Mouse (Mus musculus): ENCODE results near the gene Ppp1r14a. TPM values are rescaled to one million over a fixed set of nuclear protein-coding genes. Genes with fewer than 3 reads are reported as not detected.

Gene Ppp1r14a
- polyA plus RNA-seq, 1 experiment from 2014 or later = 8.0 TPM

DNA sequence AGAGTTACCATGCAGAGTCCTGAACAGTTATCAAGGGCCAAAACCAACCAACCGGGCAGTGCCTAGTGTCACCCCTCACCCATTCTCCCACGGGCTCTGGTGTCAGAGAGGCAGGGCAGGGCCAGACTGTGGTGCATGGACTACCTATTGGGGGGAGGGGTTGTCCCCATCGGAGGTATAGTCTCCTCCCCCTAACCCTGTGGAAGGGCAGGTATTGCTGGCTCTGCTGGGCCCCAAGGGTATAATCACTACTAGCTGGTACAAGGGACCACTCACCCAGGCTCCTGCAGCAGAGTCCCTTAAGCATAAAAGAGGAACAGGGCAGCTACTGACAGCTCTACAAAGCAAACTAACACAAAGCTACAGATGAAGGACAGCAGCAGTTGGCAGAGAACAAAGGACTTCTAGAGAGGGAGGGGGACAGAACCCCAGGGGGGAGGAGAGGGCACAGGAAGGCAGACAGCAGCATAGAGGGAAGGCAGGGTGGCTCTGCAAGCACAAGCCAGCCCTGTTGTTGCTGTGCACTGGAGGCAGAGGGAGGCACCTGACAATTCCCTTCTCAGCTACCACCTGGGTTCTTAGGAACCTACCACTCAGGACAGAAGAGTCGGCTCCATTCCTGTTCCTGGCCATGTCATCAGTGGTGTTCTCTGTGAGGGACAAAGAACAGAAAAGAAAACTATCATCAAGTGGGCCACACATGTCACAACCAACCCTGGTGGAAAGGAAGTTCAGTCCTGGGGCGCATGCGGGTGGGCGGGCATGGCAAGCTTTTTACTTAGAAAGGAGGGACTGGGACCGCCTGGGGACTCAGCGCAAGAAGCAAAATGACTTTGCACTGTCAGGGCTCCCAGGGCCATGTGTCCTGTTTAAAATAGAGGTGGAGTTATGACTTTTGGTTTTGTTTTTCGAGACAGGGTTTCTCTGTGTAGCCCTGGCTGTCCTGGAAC, 29.1 kb upstream of the Ppp1r14a start:
- H3K4me3 ChIP-seq (replicated peaks) = no peak overlapping the region
- H3K27ac ChIP-seq = peak overlapping the region; percentile 47
- no peak overlapping the region for H3K4me2 ChIP-seq
- H3K9ac ChIP-seq (replicated peaks) = peak overlapping the region; percentile 37; the same call in 1 of the 2 replicates
- H3K9me3 ChIP-seq = no peaks in the 10 kb centered on the region
- peaks cover 15% of the 10 kb centered on the region for H3K4me1 ChIP-seq (replicated peaks)
- H3K27me3 ChIP-seq = no peaks in the 10 kb centered on the region
- ATAC-seq (ENCODE audit: insufficient number of reproducible peaks, insufficient read depth, low FRiP score, low TSS enrichment, low read depth) = 0 out of 2 replicates have a peak, but pooled peaks have one; percentile 24
- peaks cover 35% of the 10 kb centered on the region for H3K36me3 ChIP-seq
- WGBS = 72% methylated on average over 10 of the region's 10 CpGs

DNA sequence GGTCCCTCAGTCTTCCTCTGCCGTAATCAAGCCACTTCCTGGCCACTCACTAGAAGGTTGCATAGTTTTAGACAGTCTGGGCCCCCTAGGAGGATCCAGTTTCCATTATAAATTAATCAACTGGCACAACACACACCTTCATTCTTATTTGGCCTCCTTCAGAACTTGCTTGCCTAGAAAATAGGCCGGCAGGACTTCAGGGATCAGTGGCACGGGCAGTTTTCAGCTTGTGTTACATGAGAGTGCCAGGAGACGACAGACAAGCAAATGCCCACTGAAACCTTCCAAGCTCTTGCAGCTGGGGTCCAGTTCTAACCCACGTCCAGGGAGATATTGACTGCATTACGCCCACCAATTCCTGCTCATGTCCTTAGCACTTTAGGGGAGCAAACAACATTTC, 27.0 kb upstream of the Ppp1r14a start:
- 65% methylated on average over 6 of the region's 6 CpGs for WGBS
- ATAC-seq (ENCODE audit: insufficient number of reproducible peaks, insufficient read depth, low FRiP score, low TSS enrichment, low read depth) = no peak
- no peak overlapping the region for H3K4me2 ChIP-seq
- no peaks in the 10 kb centered on the region for H3K9me3 ChIP-seq
- peaks cover 18% of the 10 kb centered on the region for H3K36me3 ChIP-seq
- H3K4me3 ChIP-seq (replicated peaks) = no peak overlapping the region
- H3K4me1 ChIP-seq (replicated peaks) = peaks cover 19% of the 10 kb centered on the region
- H3K27ac ChIP-seq = no peak overlapping the region
- H3K27me3 ChIP-seq = no peaks in the 10 kb centered on the region
- H3K9ac ChIP-seq (replicated peaks) = no peak overlapping the region

DNA sequence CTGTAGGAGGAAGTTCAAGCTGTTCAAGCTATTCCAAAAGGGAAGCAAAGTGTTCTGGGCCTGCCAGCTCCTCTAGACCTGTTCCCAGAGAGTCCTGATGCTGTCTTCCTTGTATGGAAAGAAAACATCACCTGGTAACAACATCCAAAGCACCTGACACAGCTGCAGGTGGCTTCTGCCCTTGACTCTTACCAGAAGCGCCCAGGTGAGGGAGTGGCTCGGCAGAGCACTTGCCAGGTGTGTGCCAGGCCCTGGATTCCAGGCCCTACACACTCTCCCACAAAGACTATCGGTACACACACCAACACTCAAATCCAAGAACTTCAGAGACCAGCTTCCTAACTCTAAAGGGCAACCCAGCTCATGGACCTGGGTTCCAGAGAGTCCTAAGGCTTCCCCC, 25.3 kb upstream of the Ppp1r14a start:
- ATAC-seq (ENCODE audit: insufficient number of reproducible peaks, insufficient read depth, low FRiP score, low TSS enrichment, low read depth) = no peak
- H3K9me3 ChIP-seq = no peaks in the 10 kb centered on the region
- H3K4me1 ChIP-seq (replicated peaks) = peaks cover 19% of the 10 kb centered on the region
- no peak overlapping the region for H3K9ac ChIP-seq (replicated peaks)
- no peak overlapping the region for H3K4me2 ChIP-seq
- WGBS = 85% methylated on average over 3 of the region's 3 CpGs
- H3K27ac ChIP-seq = no peak overlapping the region
- no peaks in the 10 kb centered on the region for H3K27me3 ChIP-seq
- no peak overlapping the region for H3K4me3 ChIP-seq (replicated peaks)
- peaks cover 5% of the 10 kb centered on the region for H3K36me3 ChIP-seq

DNA sequence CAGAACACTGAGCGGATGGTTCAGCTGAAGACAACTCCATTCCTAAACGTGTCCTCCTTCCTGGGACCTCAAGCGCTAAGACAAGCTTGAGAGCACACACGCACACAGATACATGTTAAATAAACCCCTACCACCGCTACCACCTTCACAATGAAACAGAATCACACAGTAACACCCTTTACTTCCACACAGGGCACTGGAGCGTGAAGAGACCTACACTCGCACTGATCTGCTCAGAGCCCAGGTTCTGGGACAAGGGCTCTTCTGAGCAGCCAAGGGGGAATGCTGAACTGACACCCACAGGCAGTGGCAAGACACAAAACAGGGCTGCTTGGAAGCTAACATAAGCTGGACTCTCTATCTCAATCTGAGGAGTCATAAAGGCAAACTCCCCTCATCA, 23.5 kb upstream of the Ppp1r14a start:
- Histone ChIP-seq H3K27ac (no peak overlapping the region), H3K9ac (replicated peaks) (no peak overlapping the region), H3K36me3 (no peaks in the 10 kb centered on the region), H3K4me2 (no peak overlapping the region), H3K27me3 (no peaks in the 10 kb centered on the region), H3K9me3 (no peaks in the 10 kb centered on the region), H3K4me3 (replicated peaks) (no peak overlapping the region), H3K4me1 (replicated peaks) (peaks cover 4% of the 10 kb centered on the region; the same call in 1 of the 2 replicates)
- WGBS = 86% methylated on average over 7 of the region's 7 CpGs
- no peak for ATAC-seq (ENCODE audit: insufficient number of reproducible peaks, insufficient read depth, low FRiP score, low TSS enrichment, low read depth)

DNA sequence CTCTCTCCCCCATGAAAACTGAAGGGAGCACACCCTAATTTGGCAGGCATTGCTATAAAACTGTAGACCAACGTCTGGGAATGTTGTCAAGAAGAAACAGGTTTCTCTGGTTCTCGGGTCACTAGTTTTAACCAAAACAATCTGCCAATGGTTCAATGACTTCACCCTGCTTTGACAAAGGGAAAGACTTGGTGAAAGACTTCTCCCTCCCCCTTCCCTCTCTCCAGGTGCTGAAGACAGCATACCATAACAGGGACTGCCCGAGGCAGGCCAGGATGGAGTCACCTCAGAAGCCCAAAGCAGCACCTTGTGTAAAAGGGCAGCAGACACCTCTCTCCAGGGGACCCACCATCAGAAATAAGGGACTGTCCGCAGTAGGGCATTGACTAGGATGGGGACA, 22.2 kb upstream of the Ppp1r14a start:
- Histone ChIP-seq H3K9me3 (no peaks in the 10 kb centered on the region), H3K4me1 (replicated peaks) (peaks cover 4% of the 10 kb centered on the region; the same call in 1 of the 2 replicates), H3K27me3 (no peaks in the 10 kb centered on the region), H3K36me3 (no peaks in the 10 kb centered on the region), H3K4me2 (no peak overlapping the region), H3K27ac (no peak overlapping the region), H3K9ac (replicated peaks) (no peak overlapping the region), H3K4me3 (replicated peaks) (no peak overlapping the region)
- WGBS = 38% methylated on average over 4 of the region's 4 CpGs
- ATAC-seq (ENCODE audit: insufficient number of reproducible peaks, insufficient read depth, low FRiP score, low TSS enrichment, low read depth) = no peak

DNA sequence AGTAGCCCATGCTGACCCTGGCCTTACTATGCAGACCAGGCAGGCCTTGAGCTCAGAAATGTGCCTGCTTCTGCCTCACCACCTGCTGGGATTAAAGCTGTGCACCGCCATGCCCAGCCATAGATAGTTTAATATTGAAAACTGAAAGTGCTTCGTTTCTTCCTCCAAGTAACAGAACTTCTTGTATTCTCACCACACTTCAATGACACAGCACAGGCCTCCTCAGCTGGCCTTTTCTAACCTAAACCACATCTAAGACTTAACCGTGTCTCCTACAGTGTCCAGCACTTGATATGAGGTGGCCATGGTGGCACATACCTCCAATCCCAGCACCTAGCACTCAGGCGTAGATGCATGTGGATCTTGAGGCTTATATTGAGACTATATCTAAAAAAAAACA, 18.7 kb upstream of the Ppp1r14a start:
- Histone ChIP-seq H3K9me3 (no peaks in the 10 kb centered on the region), H3K4me3 (replicated peaks) (no peak overlapping the region), H3K36me3 (no peaks in the 10 kb centered on the region), H3K4me1 (replicated peaks) (peaks cover 10% of the 10 kb centered on the region; the same call in 1 of the 2 replicates), H3K9ac (replicated peaks) (no peak overlapping the region), H3K27me3 (no peaks in the 10 kb centered on the region), H3K27ac (no peak overlapping the region), H3K4me2 (no peak overlapping the region)
- WGBS = 81% methylated on average over 4 of the region's 4 CpGs
- no peak for ATAC-seq (ENCODE audit: insufficient number of reproducible peaks, insufficient read depth, low FRiP score, low TSS enrichment, low read depth)

DNA sequence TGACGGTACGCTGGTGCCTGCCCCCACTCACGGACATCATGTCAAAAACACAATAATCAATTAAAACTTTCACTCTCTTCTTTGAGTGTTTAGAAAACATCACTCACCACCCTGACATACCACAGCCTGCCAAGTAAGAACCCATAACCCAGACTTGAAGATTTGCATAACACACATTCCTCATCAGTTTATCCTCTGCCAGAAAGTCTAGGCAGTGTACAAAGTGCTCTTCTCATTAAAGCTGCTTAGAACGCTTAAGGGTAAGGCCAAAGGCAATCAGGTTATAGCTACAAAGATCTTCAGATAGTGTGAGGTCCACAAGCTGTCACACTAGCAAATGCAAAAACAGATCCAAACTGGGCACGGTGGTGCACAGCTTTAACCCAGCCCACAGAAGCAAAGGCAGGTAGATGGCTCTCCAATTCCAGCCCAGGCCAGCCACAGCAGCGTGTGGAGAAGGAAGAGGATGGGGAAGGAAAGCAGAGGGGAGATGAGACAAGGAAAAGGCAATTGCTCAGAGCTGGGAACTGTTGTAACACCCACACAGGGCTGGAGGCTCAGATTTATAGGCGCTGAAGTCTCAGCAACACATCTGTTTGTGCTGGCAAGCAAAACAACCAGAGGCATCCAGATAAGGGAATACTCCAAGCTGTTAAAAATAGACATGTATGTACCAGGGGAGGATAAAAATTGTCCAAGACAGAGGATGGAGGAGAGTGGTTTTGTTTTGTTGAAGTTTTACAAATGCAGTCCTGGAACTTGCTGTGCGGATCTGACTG, 17.2 kb upstream of the Ppp1r14a start:
- H3K36me3 ChIP-seq = no peaks in the 10 kb centered on the region
- no peak overlapping the region for H3K9ac ChIP-seq (replicated peaks)
- H3K4me1 ChIP-seq (replicated peaks) = peaks cover 15% of the 10 kb centered on the region; the same call in 1 of the 2 replicates
- no peak overlapping the region for H3K4me2 ChIP-seq
- no peak for ATAC-seq (ENCODE audit: insufficient number of reproducible peaks, insufficient read depth, low FRiP score, low TSS enrichment, low read depth)
- no peaks in the 10 kb centered on the region for H3K9me3 ChIP-seq
- H3K27me3 ChIP-seq = no peaks in the 10 kb centered on the region
- no peak overlapping the region for H3K4me3 ChIP-seq (replicated peaks)
- H3K27ac ChIP-seq = no peak overlapping the region
- 65% methylated on average over 8 of the region's 8 CpGs for WGBS

DNA sequence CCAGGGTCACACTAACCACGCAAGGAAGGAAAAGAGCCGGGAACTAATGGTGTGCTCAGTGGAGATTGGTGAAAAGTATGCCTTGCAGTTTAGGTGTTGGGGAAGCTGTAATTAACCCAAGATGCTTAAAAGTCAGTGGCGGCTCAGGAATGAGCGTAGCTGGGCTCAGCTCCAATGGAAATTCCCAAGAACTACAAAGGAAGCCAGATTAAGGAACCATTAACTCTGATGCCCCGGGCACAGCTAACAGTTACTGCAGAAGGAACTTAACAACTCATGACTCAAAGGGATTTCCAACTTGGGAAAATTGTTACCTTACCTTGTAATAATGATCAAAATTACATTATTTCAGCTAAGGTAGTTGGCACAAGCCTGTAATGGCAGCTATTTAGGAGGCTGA, 12.4 kb upstream of the Ppp1r14a start:
- no peak for ATAC-seq (ENCODE audit: insufficient number of reproducible peaks, insufficient read depth, low FRiP score, low TSS enrichment, low read depth)
- H3K4me3 ChIP-seq (replicated peaks) = no peak overlapping the region
- H3K4me1 ChIP-seq (replicated peaks) = peaks cover 29% of the 10 kb centered on the region
- 22% methylated on average over 5 of the region's 5 CpGs for WGBS
- no peak overlapping the region for H3K9ac ChIP-seq (replicated peaks)
- peak overlapping the region; percentile 29; the same call in 1 of the 2 replicates for H3K27ac ChIP-seq
- H3K27me3 ChIP-seq = peaks cover 21% of the 10 kb centered on the region
- H3K4me2 ChIP-seq = no peak overlapping the region
- no peaks in the 10 kb centered on the region for H3K9me3 ChIP-seq
- no peaks in the 10 kb centered on the region for H3K36me3 ChIP-seq

DNA sequence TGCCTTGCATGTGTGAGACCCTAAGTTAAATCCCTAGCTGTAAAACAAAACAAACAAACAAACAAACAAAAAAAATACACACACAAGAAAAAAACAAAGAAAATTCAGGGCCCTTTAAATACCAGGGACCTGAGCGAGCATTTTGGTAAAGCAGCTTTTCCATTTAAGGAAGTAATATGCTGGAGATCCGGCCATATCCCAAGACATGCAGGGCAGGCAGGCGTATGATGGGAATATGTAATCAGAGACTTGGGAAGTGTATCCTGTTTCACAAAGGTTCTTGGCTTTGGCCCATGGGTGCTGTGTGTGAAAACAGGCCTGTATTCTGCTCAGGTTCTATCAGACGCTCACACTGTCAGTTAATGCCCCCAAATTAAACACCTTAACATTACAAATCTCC, 11.6 kb upstream of the Ppp1r14a start:
- no peak overlapping the region for H3K4me3 ChIP-seq (replicated peaks)
- no peak overlapping the region for H3K4me2 ChIP-seq
- peaks cover 35% of the 10 kb centered on the region for H3K4me1 ChIP-seq (replicated peaks)
- ATAC-seq (ENCODE audit: insufficient number of reproducible peaks, insufficient read depth, low FRiP score, low TSS enrichment, low read depth) = no peak
- no peaks in the 10 kb centered on the region for H3K36me3 ChIP-seq
- H3K27me3 ChIP-seq = peaks cover 29% of the 10 kb centered on the region
- 86% methylated on average over 4 of the region's 4 CpGs for whole genome bisulfite sequencing
- no peak overlapping the region for H3K9ac ChIP-seq (replicated peaks)
- no peak overlapping the region for H3K27ac ChIP-seq
- no peaks in the 10 kb centered on the region for H3K9me3 ChIP-seq

DNA sequence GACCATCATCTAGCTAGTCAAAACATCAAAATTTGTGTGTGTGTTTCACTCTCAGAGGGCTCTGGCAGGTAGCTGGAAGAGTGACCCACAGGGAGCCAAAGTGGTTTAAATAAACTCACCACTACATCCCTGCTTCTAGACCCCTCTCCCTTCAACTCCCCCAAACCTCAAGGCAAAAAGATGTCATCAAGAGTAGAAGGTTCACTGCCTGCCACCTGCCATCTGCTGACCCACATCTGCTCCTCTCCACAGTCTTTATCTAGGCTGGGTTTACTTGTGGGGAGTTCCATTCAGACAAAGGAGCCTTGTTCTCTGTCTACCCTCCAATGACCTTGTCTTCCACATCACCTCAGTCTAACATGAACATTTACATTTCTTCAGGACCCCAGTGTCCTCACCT, 9.8 kb upstream of the Ppp1r14a start:
- no peak overlapping the region for H3K9ac ChIP-seq (replicated peaks)
- peaks cover 29% of the 10 kb centered on the region for H3K4me1 ChIP-seq (replicated peaks)
- no peak overlapping the region for H3K4me3 ChIP-seq (replicated peaks)
- H3K36me3 ChIP-seq = no peaks in the 10 kb centered on the region
- H3K27ac ChIP-seq = no peak overlapping the region
- peaks cover 38% of the 10 kb centered on the region for H3K27me3 ChIP-seq
- no peaks in the 10 kb centered on the region for H3K9me3 ChIP-seq
- no peak for ATAC-seq (ENCODE audit: insufficient number of reproducible peaks, insufficient read depth, low FRiP score, low TSS enrichment, low read depth)
- H3K4me2 ChIP-seq = no peak overlapping the region

DNA sequence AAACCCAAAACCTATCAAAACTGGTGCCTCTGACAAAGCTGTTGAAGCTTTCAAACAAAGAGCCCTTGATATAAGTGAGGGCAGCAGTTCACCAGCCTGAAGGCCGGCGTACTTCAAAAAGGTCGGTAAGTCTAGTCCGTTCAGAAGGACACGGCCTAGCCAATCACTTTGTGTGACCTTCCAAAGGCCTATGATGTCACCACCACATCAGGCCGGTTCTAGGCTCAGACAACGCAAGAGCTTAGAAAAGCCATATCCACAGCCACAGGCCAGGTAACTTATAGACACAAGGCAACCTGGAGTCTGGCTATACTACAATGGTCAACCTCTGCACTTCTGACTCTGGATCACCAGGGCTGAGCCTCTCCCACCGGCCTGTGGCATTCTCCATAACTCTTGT, 9.2 kb upstream of the Ppp1r14a start:
- no peak overlapping the region for H3K27ac ChIP-seq
- whole genome bisulfite sequencing = 68% methylated on average over 8 of the region's 8 CpGs
- ATAC-seq (ENCODE audit: insufficient number of reproducible peaks, insufficient read depth, low FRiP score, low TSS enrichment, low read depth) = no peak
- H3K9me3 ChIP-seq = no peaks in the 10 kb centered on the region
- H3K4me2 ChIP-seq = no peak overlapping the region
- H3K9ac ChIP-seq (replicated peaks) = no peak overlapping the region
- peaks cover 29% of the 10 kb centered on the region for H3K4me1 ChIP-seq (replicated peaks)
- peaks cover 42% of the 10 kb centered on the region for H3K27me3 ChIP-seq
- H3K4me3 ChIP-seq (replicated peaks) = no peak overlapping the region
- no peaks in the 10 kb centered on the region for H3K36me3 ChIP-seq
